Mouse (Mus musculus) kidney, adult 2 months (tissue): Measurements from ENCODE around the gene Arpc4. TPM values are rescaled to one million over a fixed set of nuclear protein-coding genes. Genes with fewer than 3 reads are reported as not detected.
A peak's percentile ranks its signal among the peaks of the same experiment; 100 is the strongest.

ENCODE experiments used
- DNase-seq: peaks from one replicate; pipeline ENCODE4 v3.0.0; 2021
- H3K27ac ChIP-seq: fragments of 200-500 bp; 2 replicates; pipeline ENCODE4 v1.5.1; 2012; ENCODE audit warnings: low read depth, low read length, control low read depth, inconsistent platforms; ENCODE audit not compliant: insufficient read depth
- H3K27me3 ChIP-seq: fragments of 200-500 bp; replicated peaks from 2 replicates; pipeline ENCODE4 v1.6.1; 2012; ENCODE audit warnings: mild to moderate bottlenecking, moderate library complexity, low read length, inconsistent platforms; ENCODE audit not compliant: control insufficient read depth, insufficient read depth
- H3K36me3 ChIP-seq: fragments of 200-500 bp; 2 replicates; pipeline ENCODE4 v1.6.1; 2012; ENCODE audit warnings: mild to moderate bottlenecking, moderate library complexity, low read length, inconsistent platforms; ENCODE audit not compliant: control insufficient read depth, insufficient read depth
- H3K4me1 ChIP-seq: fragments of 200-500 bp; 2 replicates; pipeline ENCODE4 v1.6.1; 2011; ENCODE audit warnings: low read length; ENCODE audit not compliant: control insufficient read depth, insufficient read depth
- H3K4me3 ChIP-seq: fragments of 200-500 bp; 2 replicates; pipeline ENCODE4 v1.5.1; 2011; ENCODE audit warnings: mild to moderate bottlenecking, low read depth, low read length, control low read depth; ENCODE audit not compliant: insufficient read depth
- CTCF ChIP-seq: fragments of 200-500 bp; conservative IDR thresholded peaks from 2 replicates; pipeline ENCODE4 v1.5.1; 2011; ENCODE audit warnings: low read depth, mild to moderate bottlenecking, control low read depth, low read length, moderate library complexity, mixed read lengths; ENCODE audit not compliant: insufficient read depth, insufficient read length
- POLR2A ChIP-seq: fragments of 200-500 bp; IDR thresholded peaks from one replicate; pipeline ENCODE4 v1.6.1; 2011; ENCODE audit warnings: low read depth, low read length, control low read depth
- WGBS: fragments of 180-500 bp; shearing (Covaris S2); methylation state at CpG from one replicate; pipeline ENCODE4 v1.1.7; 2018; 5-methylcytosine and 5-hydroxymethylcytosine counted together
- polyA plus RNA-seq: library from polyadenylated mRNA; depleted of rRNA; stranded (reverse); fragments of >200 nt; gene quantifications from 2 replicates; pipeline ENCODE4 v1.2.3, GENCODE M21; 2012

Arpc4 gene
- polyA plus RNA-seq, 1 experiment: 79.1 TPM

GRCm38 (mm10) chr6:113392387-113393071 is 14.6 kb downstream of the Arpc4 start:
- Histone ChIP-seq H3K27ac (no peak overlapping the region), H3K4me1 (peaks cover 13% of the 10 kb centered on the region), H3K27me3 (no peaks in the 10 kb centered on the region), H3K36me3 (peaks cover 5% of the 10 kb centered on the region), H3K4me3 (peak overlapping the region; percentile 24)
- no peak for TF ChIP-seq CTCF
- TF ChIP-seq POLR2A: no peak
- 6% methylated on average over 51 of the region's 51 CpGs for WGBS
- DNase-seq: peak; percentile 49

GRCm38 (mm10) chr6:113393951-113394350 is 16.0 kb downstream of the Arpc4 start:
- Histone ChIP-seq H3K4me3 (no peak overlapping the region), H3K4me1 (peaks cover 13% of the 10 kb centered on the region), H3K36me3 (peaks cover 3% of the 10 kb centered on the region; the same call in 1 of the 2 replicates), H3K27ac (no peak overlapping the region), H3K27me3 (no peaks in the 10 kb centered on the region)
- 84% methylated on average over 6 of the region's 6 CpGs for WGBS
- DNase-seq: no peak
- TF ChIP-seq CTCF (no peak), POLR2A (no peak)

GRCm38 (mm10) chr6:113394811-113395210 is 16.9 kb downstream of the Arpc4 start:
- Histone ChIP-seq H3K4me1 (peaks cover 13% of the 10 kb centered on the region), H3K4me3 (no peak overlapping the region), H3K36me3 (no peaks in the 10 kb centered on the region), H3K27me3 (no peaks in the 10 kb centered on the region), H3K27ac (no peak overlapping the region)
- TF ChIP-seq POLR2A: no peak
- no peak for TF ChIP-seq CTCF
- 79% methylated on average over 11 of the region's 11 CpGs for WGBS
- DNase-seq: no peak

GRCm38 (mm10) chr6:113395501-113395900 is 17.6 kb downstream of the Arpc4 start:
- Histone ChIP-seq H3K27ac (no peak overlapping the region), H3K27me3 (no peaks in the 10 kb centered on the region), H3K36me3 (no peaks in the 10 kb centered on the region), H3K4me1 (peaks cover 11% of the 10 kb centered on the region), H3K4me3 (no peak overlapping the region)
- no peak for TF ChIP-seq POLR2A
- no peak for TF ChIP-seq CTCF
- no peak for DNase-seq
- WGBS: 95% methylated on average over 6 of the region's 6 CpGs

GRCm38 (mm10) chr6:113396270-113397030 is 18.5 kb downstream of the Arpc4 start:
- Histone ChIP-seq H3K4me1 (peaks cover 5% of the 10 kb centered on the region; the same call in 1 of the 2 replicates), H3K27me3 (no peaks in the 10 kb centered on the region), H3K36me3 (no peaks in the 10 kb centered on the region), H3K27ac (no peak overlapping the region), H3K4me3 (no peak overlapping the region)
- no peak for DNase-seq
- WGBS: 64% methylated on average over 10 of the region's 10 CpGs
- TF ChIP-seq CTCF (no peak), POLR2A (no peak)

- no peaks in the 10 kb centered on the region for H3K36me3 ChIP-seq
- H3K27ac ChIP-seq: no peak overlapping the region
- TF ChIP-seq CTCF (no peak), POLR2A (no peak)
- no peak overlapping the region for H3K4me3 ChIP-seq
- peaks cover 8% of the 10 kb centered on the region; the same call in 1 of the 2 replicates for H3K4me1 ChIP-seq
- 83% methylated on average over 13 of the region's 13 CpGs for WGBS
- no peak for DNase-seq
- no peaks in the 10 kb centered on the region for H3K27me3 ChIP-seq
Measured at GRCm38 (mm10) chr6:113402094-113402493, 24.2 kb downstream of the Arpc4 start.
